Mouse (Mus musculus) heart, postnatal 36 days (tissue): ENCODE measurements at regions not wholly inside any gene's neighbourhood (a gene's known extent, or its start where the extent isn't known, plus 50 kb on each side); places are given as distances from the start of the nearest gene placed in this dataset.
A peak's percentile ranks its signal among the peaks of the same experiment; 100 is the strongest.

Source experiments
- DNase-seq, 2 experiments: peaks; one replicate each; pipeline ENCODE4 v3.0.0; 2021 to 2022
- intact Hi-C: fragments of 180-260 bp; cut with DNase I; formaldehyde crosslinking; loops from one replicate; pipeline ENCODE4 v1.15.1; 2025

- DNase-seq, result peak; percentile 19 to 21
- intact Hi-C loops, result no loop called here
These were observed 289.7 kb upstream of the Xylt1 start for GRCm38 (mm10) chr7:117090911-117091550.

DNA sequence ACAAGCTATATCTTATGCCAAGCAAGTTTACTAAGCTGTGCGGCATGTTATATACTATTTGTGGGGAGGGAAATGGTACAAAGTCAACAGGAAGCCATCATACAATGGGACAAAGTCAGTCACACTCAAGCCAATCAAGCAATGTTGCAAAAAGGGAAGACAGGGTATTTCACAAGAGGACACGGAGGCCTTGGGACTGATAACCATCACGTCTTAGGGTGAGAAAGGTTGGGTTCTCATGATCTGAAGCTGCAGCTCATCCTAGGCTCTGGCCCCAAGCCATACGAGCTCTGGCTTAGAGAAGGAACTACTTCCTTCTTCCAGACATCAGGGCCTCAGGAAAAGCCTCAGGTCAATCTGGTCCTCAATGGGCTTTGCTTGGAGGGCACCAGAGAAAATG lies 287.9 kb upstream of the Xylt1 start:
- no peak for DNase-seq
- intact Hi-C loops, result no loop called here

DNA sequence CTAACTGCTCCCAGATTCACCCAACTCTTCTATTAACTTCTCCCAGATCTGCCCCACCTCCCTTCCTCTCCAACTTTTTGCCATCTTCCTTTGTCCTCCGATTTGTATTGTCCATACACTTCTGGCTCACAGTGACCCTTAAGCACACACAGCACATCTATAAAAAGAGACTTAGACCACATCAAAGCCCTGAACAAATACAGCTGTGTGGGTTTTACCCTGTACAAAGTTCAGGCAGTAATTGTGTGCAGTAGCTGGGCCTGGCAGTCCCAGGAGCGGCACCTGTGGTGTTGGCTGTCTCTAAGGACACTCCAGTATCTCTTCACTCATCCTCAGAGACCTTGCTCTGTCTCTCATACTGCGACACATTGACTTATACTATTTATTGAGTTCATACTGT lies 283.2 kb upstream of the Xylt1 start:
- no peak for DNase-seq
- intact Hi-C loops, result no loop called here

DNA sequence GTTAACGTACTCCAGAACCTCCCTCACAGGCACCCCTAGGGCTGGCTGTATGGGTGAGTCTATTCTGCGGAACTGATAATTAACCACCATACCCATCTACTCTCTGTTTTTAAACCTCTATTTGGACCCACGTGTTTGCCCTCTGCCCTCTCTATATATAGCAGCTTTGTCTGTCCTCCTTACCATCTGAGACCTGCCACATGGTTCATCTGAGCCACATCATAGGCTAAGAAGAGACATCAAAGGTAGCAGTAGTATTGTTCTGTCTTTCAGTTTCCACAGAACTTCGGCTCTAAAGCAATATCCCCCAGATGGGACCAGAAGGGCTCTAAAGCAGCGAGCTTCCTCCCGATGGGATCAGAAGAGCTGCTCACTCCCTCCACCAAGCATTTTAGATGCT lies 281.7 kb upstream of the Xylt1 start:
- intact Hi-C loops, result no loop called here

DNA sequence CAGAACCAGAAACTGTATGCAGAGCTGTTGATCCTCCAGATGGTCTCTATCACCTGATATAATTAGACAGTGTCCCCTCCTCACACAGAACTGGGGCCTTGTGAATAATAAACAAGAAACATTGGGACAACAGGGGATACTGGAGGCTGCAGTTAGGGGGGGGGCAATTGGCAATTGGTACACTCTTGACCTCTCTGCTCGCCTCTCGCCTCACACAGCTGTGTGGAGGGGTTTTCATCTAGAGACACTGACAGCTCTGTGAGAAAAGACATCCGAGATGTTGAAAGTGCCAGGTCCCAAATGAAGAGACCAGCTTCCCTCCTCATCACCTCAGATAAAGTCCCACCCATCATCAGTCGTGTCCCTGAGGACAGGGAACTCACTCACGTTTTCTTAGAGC lies 277.7 kb upstream of the Xylt1 start:
- DNase-seq, result no peak

More for the DNA sequence above, 281.7 kb upstream of the Xylt1 start:
- DNase-seq, result no peak

GRCm38 (mm10) chr7:117106691-117107191 lies 274.0 kb upstream of the Xylt1 start:
- intact Hi-C loops, result no loop called here
- DNase-seq, result no peak

More for the DNA sequence above, 277.7 kb upstream of the Xylt1 start:
- intact Hi-C loops, result no loop called here

DNA sequence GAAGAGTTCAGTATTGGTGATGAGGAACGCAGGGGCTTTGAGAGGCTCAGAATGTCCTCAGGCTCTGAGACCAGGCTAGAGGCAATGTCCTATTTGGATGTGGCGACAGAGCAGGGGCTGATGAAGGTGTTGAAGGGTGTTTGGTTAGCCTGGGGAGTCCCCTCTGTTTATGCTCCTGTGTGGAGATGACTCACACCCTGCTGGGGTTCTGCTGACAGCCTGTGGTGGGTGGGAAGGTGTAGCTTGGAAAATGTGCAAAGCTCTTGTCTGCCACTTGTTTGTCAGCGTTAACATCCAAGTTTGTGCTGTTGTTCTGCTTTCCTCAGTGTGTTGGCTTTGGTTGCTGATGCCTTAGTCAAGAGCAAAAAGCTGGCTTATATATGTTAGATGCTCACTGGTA lies 272.4 kb upstream of the Xylt1 start:
- intact Hi-C loops, result no loop called here
- DNase-seq, result no peak

DNA sequence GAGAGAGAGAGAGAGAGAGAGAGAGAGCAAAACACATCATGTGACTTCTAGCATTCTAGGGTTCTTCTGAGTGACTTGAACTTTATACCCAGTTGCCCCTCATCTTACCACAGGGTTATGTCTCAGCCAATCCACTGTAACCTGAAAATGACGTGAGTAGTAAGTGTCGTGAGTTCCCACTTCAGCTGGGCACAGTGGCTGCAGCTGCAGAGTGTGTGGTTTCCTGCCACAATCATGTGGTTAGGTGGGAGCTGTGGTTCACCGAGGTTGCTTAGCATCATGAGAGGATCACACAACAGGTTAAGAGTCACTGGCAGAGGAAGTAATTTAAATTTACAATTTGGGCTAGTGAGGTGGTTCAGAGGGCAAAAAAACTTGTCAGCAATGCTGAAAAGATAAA lies 253.1 kb upstream of the Xylt1 start:
- intact Hi-C loops, result no loop called here
- no peak for DNase-seq

GRCm38 (mm10) chr7:117134869-117135268 lies 245.9 kb upstream of the Xylt1 start:
- intact Hi-C loops, result no loop called here
- no peak for DNase-seq

- intact Hi-C loops, result no loop called here
- DNase-seq, result no peak
These were observed 242.1 kb upstream of the Xylt1 start for GRCm38 (mm10) chr7:117138681-117139080.

DNA sequence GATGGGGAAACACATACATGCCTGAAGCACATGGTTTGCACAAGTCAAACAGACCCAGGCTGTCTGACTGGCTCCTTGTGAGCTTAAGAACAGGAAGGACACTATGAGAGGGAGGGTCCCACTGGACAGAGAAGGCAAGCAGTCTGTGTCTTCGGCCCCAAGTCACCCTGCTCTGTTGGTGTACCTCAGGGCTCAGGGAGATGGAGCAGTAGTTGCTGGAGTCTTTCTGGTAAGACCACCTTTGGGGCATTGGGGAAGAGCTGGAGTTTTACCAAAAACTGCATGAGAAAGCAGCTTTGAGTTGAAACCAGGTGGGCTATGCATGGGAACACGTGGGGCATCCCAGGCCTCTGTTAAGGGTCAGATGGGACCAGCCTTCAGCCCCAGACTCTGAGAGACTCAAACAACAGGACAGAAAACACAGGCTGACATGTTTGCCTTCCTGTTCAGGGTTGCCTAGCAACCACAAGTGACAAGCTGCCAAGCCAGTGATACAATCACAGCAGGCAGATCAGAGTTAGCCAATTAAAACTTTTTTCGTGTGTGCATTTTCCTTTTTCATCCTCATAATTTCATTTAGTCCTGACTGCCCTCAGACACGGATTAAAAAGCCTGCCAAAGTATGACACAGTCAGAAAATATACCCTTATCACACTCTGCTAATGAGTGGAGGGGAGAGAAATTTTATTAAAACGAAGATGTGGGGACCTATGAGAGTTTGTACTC lies 241.4 kb upstream of the Xylt1 start:
- intact Hi-C loops, result no loop called here
- DNase-seq, result peak; percentile 30 to 43

GRCm38 (mm10) chr7:117139971-117140247 lies 240.9 kb upstream of the Xylt1 start:
- no peak for DNase-seq
- intact Hi-C loops, result no loop called here

DNA sequence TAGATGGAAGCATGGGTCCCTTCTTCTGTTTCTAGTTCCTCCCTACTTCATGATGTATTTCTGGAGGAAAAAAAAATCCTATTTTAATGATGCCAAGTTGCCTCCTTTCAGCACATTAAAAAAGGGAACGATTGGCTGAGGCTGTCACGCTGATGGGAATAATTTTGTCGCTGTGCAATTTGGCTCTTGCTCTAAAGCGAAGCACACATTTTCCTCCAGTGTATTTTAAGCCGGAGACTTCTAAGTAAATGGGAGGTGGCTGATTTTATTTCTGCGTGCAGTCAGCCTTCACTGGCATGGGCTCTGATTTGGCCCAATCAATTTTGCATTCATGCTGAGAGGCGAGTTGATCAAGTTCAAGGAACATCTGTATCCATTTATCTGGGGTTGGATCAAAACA lies 234.0 kb upstream of the Xylt1 start:
- no peak for DNase-seq
- intact Hi-C loops, result no loop called here

DNA sequence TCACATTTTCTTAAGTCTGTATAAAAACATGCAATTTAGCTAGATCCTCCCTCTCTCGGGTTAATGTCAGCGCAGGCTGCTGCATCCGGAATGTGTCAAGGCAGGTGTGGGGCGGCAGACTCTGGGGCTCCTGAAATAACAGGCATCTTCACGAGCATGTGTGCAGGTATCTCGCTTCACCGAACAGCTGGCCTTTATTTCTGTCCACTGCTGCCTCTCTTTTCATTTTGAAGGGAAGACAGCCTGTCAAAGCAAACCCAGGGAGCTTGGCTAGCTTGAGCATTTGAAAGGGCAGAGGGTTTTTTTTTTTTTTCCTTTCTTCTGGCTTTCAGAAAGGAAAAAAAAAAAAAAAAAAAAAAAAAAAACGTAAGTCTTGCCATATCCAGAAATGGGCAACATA lies 230.4 kb upstream of the Xylt1 start:
- no peak for DNase-seq
- intact Hi-C loops, result no loop called here

- no peak for DNase-seq
- intact Hi-C loops, result no loop called here
These were observed 226.8 kb upstream of the Xylt1 start for GRCm38 (mm10) chr7:117153826-117154550.

GRCm38 (mm10) chr7:117161193-117161908 lies 219.4 kb upstream of the Xylt1 start:
- DNase-seq, result no peak
- intact Hi-C loops, result no loop called here

DNA sequence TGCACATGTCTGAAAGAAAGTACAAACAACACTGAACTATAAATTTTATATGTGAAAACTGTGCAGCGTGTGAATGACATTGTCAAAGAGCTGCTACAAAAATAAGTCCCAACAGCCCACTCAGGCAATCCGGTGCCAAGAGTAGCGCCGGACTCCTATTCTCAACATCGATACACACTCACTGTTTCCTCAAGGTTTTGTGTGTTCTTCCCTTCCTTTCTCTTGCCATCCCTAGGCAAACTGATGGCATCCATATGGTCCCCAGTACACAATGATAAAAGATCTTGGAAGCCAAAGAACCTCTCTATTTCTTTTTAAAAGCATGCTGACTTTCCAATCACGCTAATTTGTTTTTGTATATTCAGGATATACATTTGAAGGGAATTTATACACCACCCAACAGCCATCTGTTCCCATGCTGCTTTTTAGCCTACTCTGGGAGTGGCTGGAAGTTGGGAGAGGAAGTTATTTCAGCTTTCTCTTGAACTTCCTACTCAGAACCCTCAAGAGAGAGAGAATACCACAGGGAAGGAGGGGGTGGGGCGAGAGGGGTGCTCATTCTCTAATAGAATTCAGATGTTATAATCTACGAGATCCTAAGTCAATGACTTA lies 205.9 kb upstream of the Xylt1 start:
- intact Hi-C loops, result no loop called here
- DNase-seq, result no peak

GRCm38 (mm10) chr7:117184011-117184410 lies 196.8 kb upstream of the Xylt1 start:
- DNase-seq, result no peak
- intact Hi-C loops, result loop anchor here (10.0 kb wide), 1 partner anchor 479 kb away; no protein-coding TSS in a partner anchor

- no peak for DNase-seq
- intact Hi-C loops, result loop anchor here (10.0 kb wide), 1 partner anchor 481 kb away; no protein-coding TSS in a partner anchor
These were observed 194.9 kb upstream of the Xylt1 start for GRCm38 (mm10) chr7:117185891-117186290.

GRCm38 (mm10) chr7:117196611-117197010 lies 184.2 kb upstream of the Xylt1 start:
- DNase-seq, result no peak
- intact Hi-C loops, result no loop called here

- no peak for DNase-seq
- intact Hi-C loops, result no loop called here
These were observed 154.5 kb upstream of the Xylt1 start for GRCm38 (mm10) chr7:117226294-117226693.
